Mouse (Mus musculus): ENCODE results near the gene Plcb4. TPM values are rescaled to one million over a fixed set of nuclear protein-coding genes. Genes with fewer than 3 reads are reported as not detected.
"Not testable (repeated sequence)": the region's sequence is repeated elsewhere in the genome, so short reads cannot be mapped to it uniquely, and the experiment has no call there.

Gene Plcb4
- polyA plus RNA-seq, 1 experiment from 2014 or later = 16.7 TPM

- Histone ChIP-seq H3K4me2 (ENCODE audit: low read depth) (no peak overlapping the region), H3K9me3 (ENCODE audit: control insufficient read depth, low read length) (no peaks in the 10 kb centered on the region), H3K27me3 (ENCODE audit: control insufficient read depth, insufficient read depth, low read length) (no peaks in the 10 kb centered on the region), H3K4me1 (ENCODE audit: control insufficient read depth, insufficient read depth, low read length) (peaks cover 6% of the 10 kb centered on the region; the same call in 1 of the 2 replicates), H3K4me3 (ENCODE audit: low read depth, low read length) (no peak overlapping the region), H3K27ac (ENCODE audit: low read depth, low read length) (no peak overlapping the region), H3K36me3 (ENCODE audit: control insufficient read depth, insufficient read depth, low read length) (no peaks in the 10 kb centered on the region), H3K9ac (ENCODE audit: low read length) (no peak overlapping the region)
- WGBS = 89% methylated on average over 3 of the region's 3 CpGs
- DNase-seq (ENCODE audit: low spot score) (no peak), ATAC-seq (ENCODE audit: insufficient read depth, low FRiP score, low TSS enrichment) (no peak)
Measured at GRCm38 (mm10) chr2:135708386-135708785, 49.6 kb downstream of the Plcb4 start.

DNA sequence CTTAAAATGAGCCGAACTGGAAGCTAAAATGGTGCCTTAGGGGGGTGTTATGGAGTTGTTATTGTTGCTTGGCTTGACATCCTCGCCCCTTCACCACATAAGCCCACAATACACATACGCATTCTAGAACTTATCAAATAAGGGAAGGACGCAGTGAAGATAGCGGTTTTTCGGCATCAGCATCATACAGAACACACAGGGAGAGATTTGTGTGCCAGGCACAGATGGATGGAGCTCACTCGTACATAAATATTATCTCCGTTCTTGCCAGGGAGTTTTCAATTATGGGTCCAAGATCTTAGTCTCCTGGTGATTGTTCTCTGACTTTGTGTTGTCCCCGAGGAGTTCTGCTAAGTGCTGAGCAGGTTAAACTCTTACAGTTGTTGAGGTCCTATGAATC lies 50.0 kb downstream of the Plcb4 start:
- Histone ChIP-seq H3K4me3 (ENCODE audit: low read depth, low read length) (no peak overlapping the region), H3K36me3 (ENCODE audit: control insufficient read depth, insufficient read depth, low read length) (no peaks in the 10 kb centered on the region), H3K4me2 (ENCODE audit: low read depth) (no peak overlapping the region), H3K9me3 (ENCODE audit: control insufficient read depth, low read length) (no peaks in the 10 kb centered on the region), H3K4me1 (ENCODE audit: control insufficient read depth, insufficient read depth, low read length) (peaks cover 6% of the 10 kb centered on the region; the same call in 1 of the 2 replicates), H3K27ac (ENCODE audit: low read depth, low read length) (no peak overlapping the region), H3K9ac (ENCODE audit: low read length) (no peak overlapping the region), H3K27me3 (ENCODE audit: control insufficient read depth, insufficient read depth, low read length) (no peaks in the 10 kb centered on the region)
- DNase-seq (ENCODE audit: low spot score) (no peak), ATAC-seq (ENCODE audit: insufficient read depth, low FRiP score, low TSS enrichment) (no peak)
- WGBS = 88% methylated on average over 9 of the region's 9 CpGs

GRCm38 (mm10) chr2:135709736-135710135 lies 50.9 kb downstream of the Plcb4 start:
- not testable (repeated sequence) for ATAC-seq (ENCODE audit: insufficient read depth, low FRiP score, low TSS enrichment); H3K9ac ChIP-seq (ENCODE audit: low read length); H3K36me3 ChIP-seq (ENCODE audit: control insufficient read depth, insufficient read depth, low read length); DNase-seq (ENCODE audit: low spot score); H3K4me2 ChIP-seq (ENCODE audit: low read depth); H3K27me3 ChIP-seq (ENCODE audit: control insufficient read depth, insufficient read depth, low read length); H3K27ac ChIP-seq (ENCODE audit: low read depth, low read length); H3K4me3 ChIP-seq (ENCODE audit: low read depth, low read length); H3K9me3 ChIP-seq (ENCODE audit: control insufficient read depth, low read length); H3K4me1 ChIP-seq (ENCODE audit: control insufficient read depth, insufficient read depth, low read length)

GRCm38 (mm10) chr2:135711049-135711924 lies 52.5 kb downstream of the Plcb4 start:
- H3K27ac ChIP-seq (ENCODE audit: low read depth, low read length) = no peak overlapping the region
- DNase-seq (ENCODE audit: low spot score) = peak; percentile 40
- 39% methylated on average over 8 of the region's 8 CpGs for WGBS
- no peak overlapping the region for H3K4me3 ChIP-seq (ENCODE audit: low read depth, low read length)
- H3K27me3 ChIP-seq (ENCODE audit: control insufficient read depth, insufficient read depth, low read length) = no peaks in the 10 kb centered on the region
- H3K9ac ChIP-seq (ENCODE audit: low read length) = no peak overlapping the region; the same call in 1 of the 2 replicates
- no peaks in the 10 kb centered on the region for H3K36me3 ChIP-seq (ENCODE audit: control insufficient read depth, insufficient read depth, low read length)
- ATAC-seq (ENCODE audit: insufficient read depth, low FRiP score, low TSS enrichment) = peak; percentile 74
- no peaks in the 10 kb centered on the region for H3K9me3 ChIP-seq (ENCODE audit: control insufficient read depth, low read length)
- H3K4me2 ChIP-seq (ENCODE audit: low read depth) = peak overlapping the region; percentile 29
- H3K4me1 ChIP-seq (ENCODE audit: control insufficient read depth, insufficient read depth, low read length) = peaks cover 6% of the 10 kb centered on the region; the same call in 1 of the 2 replicates

GRCm38 (mm10) chr2:135711925-135712288 lies 53.1 kb downstream of the Plcb4 start:
- H3K4me1 ChIP-seq (ENCODE audit: control insufficient read depth, insufficient read depth, low read length) = peaks cover 6% of the 10 kb centered on the region; the same call in 1 of the 2 replicates

DNA sequence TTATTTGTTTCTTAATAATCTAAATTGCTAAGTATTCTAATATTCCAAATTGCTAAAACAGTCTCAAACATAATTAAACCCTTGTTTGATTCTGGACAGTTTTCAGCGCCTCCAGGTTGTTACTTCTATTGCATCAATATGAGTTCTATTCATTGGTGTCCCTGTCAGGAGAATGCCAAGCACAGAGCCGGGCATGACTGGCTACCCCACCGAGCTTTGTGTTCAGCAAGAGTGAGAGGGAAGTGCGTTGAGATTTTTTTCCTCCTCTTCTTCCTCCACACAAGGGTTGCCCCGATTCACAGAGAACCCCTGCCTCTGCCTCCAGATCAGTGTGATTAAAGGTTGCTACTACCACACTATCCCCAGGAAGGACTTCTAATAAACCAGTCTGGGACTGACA lies 53.5 kb downstream of the Plcb4 start:
- H3K9me3 ChIP-seq (ENCODE audit: control insufficient read depth, low read length) = no peaks in the 10 kb centered on the region
- H3K27ac ChIP-seq (ENCODE audit: low read depth, low read length) = no peak overlapping the region
- no peak overlapping the region for H3K4me2 ChIP-seq (ENCODE audit: low read depth)
- no peak overlapping the region for H3K9ac ChIP-seq (ENCODE audit: low read length)
- peaks cover 9% of the 10 kb centered on the region; the same call in 1 of the 2 replicates for H3K4me1 ChIP-seq (ENCODE audit: control insufficient read depth, insufficient read depth, low read length)
- no peak for ATAC-seq (ENCODE audit: insufficient read depth, low FRiP score, low TSS enrichment)
- WGBS = 32% methylated on average over 5 of the region's 5 CpGs
- no peak overlapping the region for H3K4me3 ChIP-seq (ENCODE audit: low read depth, low read length)
- DNase-seq (ENCODE audit: low spot score) = no peak
- no peaks in the 10 kb centered on the region for H3K36me3 ChIP-seq (ENCODE audit: control insufficient read depth, insufficient read depth, low read length)
- no peaks in the 10 kb centered on the region for H3K27me3 ChIP-seq (ENCODE audit: control insufficient read depth, insufficient read depth, low read length)

More at GRCm38 (mm10) chr2:135711925-135712288, 53.1 kb downstream of the Plcb4 start:
- Histone ChIP-seq H3K9ac (ENCODE audit: low read length) (no peak overlapping the region), H3K36me3 (ENCODE audit: control insufficient read depth, insufficient read depth, low read length) (no peaks in the 10 kb centered on the region), H3K27ac (ENCODE audit: low read depth, low read length) (no peak overlapping the region), H3K4me2 (ENCODE audit: low read depth) (peak overlapping the region; percentile 29), H3K4me3 (ENCODE audit: low read depth, low read length) (no peak overlapping the region), H3K9me3 (ENCODE audit: control insufficient read depth, low read length) (no peaks in the 10 kb centered on the region), H3K27me3 (ENCODE audit: control insufficient read depth, insufficient read depth, low read length) (no peaks in the 10 kb centered on the region)
- DNase-seq (ENCODE audit: low spot score) = peak; percentile 70
- ATAC-seq (ENCODE audit: insufficient read depth, low FRiP score, low TSS enrichment) = peak; percentile 81
- WGBS = 17% methylated on average over 8 of the region's 8 CpGs

DNA sequence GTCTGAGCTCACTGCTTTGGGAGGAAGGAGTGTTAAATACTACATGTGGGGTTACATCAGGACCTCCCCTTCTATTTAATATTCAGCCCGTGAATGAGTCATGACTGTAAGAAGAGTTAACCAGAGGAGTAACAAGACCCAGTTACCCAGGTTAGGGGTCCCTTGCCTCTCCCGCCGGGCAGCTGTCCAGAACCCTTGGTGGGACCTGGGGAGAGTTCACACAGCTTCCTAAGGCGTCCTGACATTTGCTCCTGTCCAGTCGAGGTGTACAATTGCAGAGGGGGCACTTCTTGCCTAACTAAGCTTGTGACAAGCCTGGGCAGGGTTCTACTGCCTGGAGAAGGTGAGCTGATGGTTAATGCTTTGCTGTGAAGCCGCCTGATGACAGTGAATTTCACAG lies 54.1 kb downstream of the Plcb4 start:
- H3K27ac ChIP-seq (ENCODE audit: low read depth, low read length) = no peak overlapping the region
- H3K27me3 ChIP-seq (ENCODE audit: control insufficient read depth, insufficient read depth, low read length) = no peaks in the 10 kb centered on the region
- H3K4me3 ChIP-seq (ENCODE audit: low read depth, low read length) = no peak overlapping the region
- H3K4me1 ChIP-seq (ENCODE audit: control insufficient read depth, insufficient read depth, low read length) = peaks cover 11% of the 10 kb centered on the region; the same call in 1 of the 2 replicates
- H3K4me2 ChIP-seq (ENCODE audit: low read depth) = no peak overlapping the region
- 49% methylated on average over 6 of the region's 6 CpGs for WGBS
- ATAC-seq (ENCODE audit: insufficient read depth, low FRiP score, low TSS enrichment) = no peak
- no peaks in the 10 kb centered on the region for H3K36me3 ChIP-seq (ENCODE audit: control insufficient read depth, insufficient read depth, low read length)
- DNase-seq (ENCODE audit: low spot score) = no peak
- H3K9ac ChIP-seq (ENCODE audit: low read length) = no peak overlapping the region
- H3K9me3 ChIP-seq (ENCODE audit: control insufficient read depth, low read length) = no peaks in the 10 kb centered on the region

DNA sequence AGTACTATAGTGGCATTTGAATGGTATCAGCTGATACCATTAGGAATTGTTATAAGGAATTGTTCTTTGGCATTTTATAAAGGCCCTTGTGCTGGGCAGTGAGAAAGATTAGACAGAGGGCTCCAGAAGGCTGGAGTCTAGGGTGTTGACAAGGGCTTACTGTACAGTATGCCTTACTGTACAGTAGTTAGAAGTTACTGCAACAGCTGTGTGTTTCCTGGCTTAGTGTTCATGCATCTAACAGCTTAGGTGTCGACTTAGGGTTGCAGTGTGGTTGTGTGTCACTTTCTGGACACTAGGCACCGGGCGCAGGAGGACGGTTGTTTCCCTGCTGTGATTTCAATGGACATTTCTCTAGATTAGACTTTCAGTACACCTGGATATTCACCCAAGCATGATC lies 57.4 kb downstream of the Plcb4 start:
- no peak for DNase-seq (ENCODE audit: low spot score)
- Histone ChIP-seq H3K9ac (ENCODE audit: low read length) (no peak overlapping the region), H3K27me3 (ENCODE audit: control insufficient read depth, insufficient read depth, low read length) (no peaks in the 10 kb centered on the region), H3K4me2 (ENCODE audit: low read depth) (no peak overlapping the region), H3K36me3 (ENCODE audit: control insufficient read depth, insufficient read depth, low read length) (no peaks in the 10 kb centered on the region), H3K4me3 (ENCODE audit: low read depth, low read length) (no peak overlapping the region), H3K27ac (ENCODE audit: low read depth, low read length) (no peak overlapping the region), H3K4me1 (ENCODE audit: control insufficient read depth, insufficient read depth, low read length) (peaks cover 8% of the 10 kb centered on the region; the same call in 1 of the 2 replicates), H3K9me3 (ENCODE audit: control insufficient read depth, low read length) (no peaks in the 10 kb centered on the region)
- ATAC-seq (ENCODE audit: insufficient read depth, low FRiP score, low TSS enrichment) = no peak
- 91% methylated on average over 4 of the region's 4 CpGs for WGBS

All from neural tube, embryonic 11.5 days (tissue).